Mouse (Mus musculus): ENCODE results near the gene Lrrc36.

- TF ChIP-seq GABPA (IDR thresholded peaks at IDR 0.05; ENCODE audit: low read depth, low read length) (no peak), MYB (IDR thresholded peaks at IDR 0.05; ENCODE audit: low read depth, low read length) (no peak), CTCF (IDR thresholded peaks at IDR 0.05 in 2 of 3, conservative IDR thresholded peaks at IDR 0.05 in 1 of 3; ENCODE audit: control insufficient read depth in 1 of 3, insufficient read depth in 1 of 3, low read depth in 2 of 3, low read length in 3 of 3, poor library complexity in 1 of 3, severe bottlenecking in 1 of 3) (no peak), RAD21 (IDR thresholded peaks at IDR 0.05; ENCODE audit: low read depth, low read length) (no peak), EP300 (IDR thresholded peaks at IDR 0.05; ENCODE audit: low read depth in 1 of 2, low read length in 2 of 2) (no peak), ELF1 (IDR thresholded peaks at IDR 0.05; ENCODE audit: low read depth, low read length) (no peak), POLR2A (IDR thresholded peaks at IDR 0.05; ENCODE audit: control insufficient read depth in 1 of 2, insufficient read depth in 1 of 2, low read depth in 1 of 2, low read length in 2 of 2, poor library complexity in 1 of 2) (no peak), USF1 (IDR thresholded peaks at IDR 0.05; ENCODE audit: low read depth, low read length) (no peak), NELFE (IDR thresholded peaks at IDR 0.05; ENCODE audit: low read depth, low read length) (no peak), KAT2A (conservative IDR thresholded peaks at IDR 0.05; ENCODE audit: low read depth, low read length) (no peak)
These were observed 59.6 kb downstream of the Lrrc36 start for GRCm38 (mm10) chr8:105472983-105473382.
